Mouse (Mus musculus) induced T-regulatory cell, adult 2 months (primary cell): ENCODE results near the gene Ifnb1.

Experiments
- DNase-seq: peaks from one replicate; pipeline ENCODE4 v3.0.0-alpha.2; 2012; ENCODE audit warnings: low read depth

Ifnb1 gene

DNA sequence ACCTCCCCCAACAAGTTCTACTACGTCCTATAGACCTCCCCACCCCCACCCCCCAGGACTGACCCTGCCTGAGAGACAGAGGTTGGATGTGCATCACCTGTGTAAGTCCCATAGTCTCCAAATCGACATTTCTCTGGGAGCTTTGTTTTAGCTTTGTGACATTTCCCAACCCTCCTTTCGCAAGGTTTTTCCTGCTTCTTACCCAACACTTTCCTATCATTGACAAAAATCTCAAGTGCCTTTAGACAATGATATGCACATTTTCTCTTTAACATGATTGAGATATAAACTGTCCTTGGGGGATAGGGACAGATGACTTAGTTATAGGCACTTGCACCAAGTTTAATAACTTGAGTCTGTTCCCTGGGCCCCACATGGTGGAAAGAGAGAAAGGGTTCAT, 21.3 kb downstream of the Ifnb1 start:
- no peak for DNase-seq

- DNase-seq = no peak
Observed at GRCm38 (mm10) chr4:88496321-88497018, 26.1 kb downstream of the Ifnb1 start.

GRCm38 (mm10) chr4:88489622-88490021, 33.0 kb downstream of the Ifnb1 start:
- no peak for DNase-seq

- no peak for DNase-seq
Observed at GRCm38 (mm10) chr4:88488107-88488506, 34.5 kb downstream of the Ifnb1 start.

DNA sequence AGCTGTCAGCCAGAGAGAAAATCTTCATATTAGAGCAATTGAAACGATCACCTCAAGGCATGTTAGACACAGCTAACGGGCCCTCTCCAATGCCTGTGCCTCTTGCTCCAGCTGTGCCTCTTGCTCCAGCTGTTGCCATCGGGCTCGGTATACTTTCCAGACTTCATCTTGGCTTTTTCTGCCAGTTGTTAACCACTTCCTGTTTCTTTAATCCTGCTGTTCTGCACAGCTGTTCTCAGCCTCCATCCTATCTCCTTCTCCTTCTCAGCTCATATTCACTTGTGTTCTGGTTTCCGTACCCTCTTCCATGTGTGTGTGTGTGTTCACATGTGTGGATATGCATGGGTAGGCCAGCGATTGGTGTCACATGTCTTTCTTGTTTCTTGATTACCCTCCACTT, 42.4 kb downstream of the Ifnb1 start:
- DNase-seq = no peak

- DNase-seq = no peak
Observed at GRCm38 (mm10) chr4:88478809-88479186, 43.8 kb downstream of the Ifnb1 start.

DNA sequence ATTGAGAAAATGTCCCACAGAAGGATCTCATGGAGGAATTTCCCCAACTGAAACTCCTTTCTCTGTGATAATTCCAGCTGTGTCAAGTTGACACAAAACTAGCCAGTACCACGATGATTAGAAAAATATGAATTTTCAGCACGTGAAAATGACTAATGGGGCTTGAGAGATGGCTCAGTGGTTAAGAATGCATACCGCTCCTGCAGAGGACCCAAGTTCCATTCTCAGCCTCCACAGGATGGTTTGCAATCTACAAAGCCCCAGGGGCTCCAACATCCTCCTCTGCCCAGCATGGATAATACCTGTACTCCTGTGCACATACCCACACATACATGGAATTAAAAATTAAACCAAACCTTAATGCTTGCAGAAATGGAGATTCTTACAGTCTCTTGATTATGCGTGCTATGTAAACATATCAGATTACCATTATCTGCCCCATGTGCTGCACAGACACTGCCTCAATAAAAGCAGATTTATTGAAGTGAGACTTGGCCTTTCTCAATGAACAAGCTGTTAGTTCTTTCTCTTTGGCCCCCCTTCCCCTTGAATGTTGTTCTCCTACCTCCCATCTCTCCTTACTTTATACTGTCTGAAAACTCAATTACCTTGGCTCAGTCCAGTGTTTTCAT, 44.3 kb downstream of the Ifnb1 start:
- DNase-seq = no peak

- no peak for DNase-seq
Observed at GRCm38 (mm10) chr4:88476511-88477210, 45.9 kb downstream of the Ifnb1 start.

- no peak for DNase-seq
Observed at GRCm38 (mm10) chr4:88476084-88476483, 46.5 kb downstream of the Ifnb1 start.
